Mouse (Mus musculus): Measurements from ENCODE around the gene Ggt1.

DNA sequence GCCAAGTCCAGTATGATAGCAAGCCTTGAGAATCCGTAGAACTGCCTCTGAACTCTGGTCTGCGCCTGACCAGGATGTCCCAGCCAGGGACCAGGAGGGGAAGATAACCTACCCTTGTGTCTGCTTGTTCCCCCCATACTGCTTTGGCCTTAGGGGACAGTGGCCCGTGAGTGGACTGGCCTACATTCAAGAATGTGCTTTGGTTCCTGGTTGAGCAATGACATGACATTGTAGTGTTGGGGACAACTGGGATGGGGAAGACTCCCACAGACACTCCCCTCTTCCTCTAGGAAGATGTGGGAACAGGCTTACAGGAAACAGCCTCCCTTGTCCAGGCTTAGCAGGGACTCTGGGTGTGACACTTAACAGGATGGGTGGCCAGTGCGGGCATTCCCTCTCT, 26.4 kb downstream of the Ggt1 start:
- TF ChIP-seq CTCF (IDR thresholded peaks at IDR 0.05; ENCODE audit: low read depth, low read length) (no peak), POLR2A (IDR thresholded peaks at IDR 0.05; ENCODE audit: extremely low read depth, insufficient read depth, low read length) (no peak)
